Mouse (Mus musculus) heart, postnatal 0 days (tissue): ENCODE results near the gene Endou. TPM values are rescaled to one million over a fixed set of nuclear protein-coding genes. Genes with fewer than 3 reads are reported as not detected.
A peak's percentile ranks its signal among the peaks of the same experiment; 100 is the strongest.
"Not testable (repeated sequence)": the region's sequence is repeated elsewhere in the genome, so short reads cannot be mapped to it uniquely, and the experiment has no call there.

Experiments used
- ATAC-seq: fragments of 200-750 bp; cut with Nextera tagmentation; 2 replicates; pipeline ENCODE4 v1.8.0; 2017; ENCODE audit warnings: low read depth, moderate number of reproducible peaks, moderate library complexity; ENCODE audit not compliant: insufficient read depth
- DNase-seq: peaks from one replicate; pipeline ENCODE4 v3.0.0-alpha.2; 2016; ENCODE audit warnings: low spot score
- H3K27ac ChIP-seq: fragments of 300-500 bp; sonication (generic); 2 replicates; pipeline ENCODE4 v1.5.1; 2014; ENCODE audit warnings: low read depth, mild to moderate bottlenecking
- H3K27me3 ChIP-seq: fragments of 300-500 bp; sonication (generic); 2 replicates; pipeline ENCODE4 v1.6.1; 2014; ENCODE audit warnings: low read length, mixed read lengths; ENCODE audit not compliant: control insufficient read depth, insufficient read depth
- H3K36me3 ChIP-seq: fragments of 300-500 bp; sonication (generic); replicated peaks from 2 replicates; pipeline ENCODE4 v1.6.1; 2014; ENCODE audit warnings: low read length, mixed read lengths; ENCODE audit not compliant: control insufficient read depth, insufficient read depth
- H3K4me1 ChIP-seq: fragments of 300-500 bp; sonication (generic); 2 replicates; pipeline ENCODE4 v1.6.1; 2014; ENCODE audit warnings: antibody characterized with exemption; ENCODE audit not compliant: control insufficient read depth, insufficient read depth
- H3K4me2 ChIP-seq: fragments of 300-500 bp; sonication (generic); 2 replicates; pipeline ENCODE4 v1.6.1; 2014; ENCODE audit warnings: low read depth, mild to moderate bottlenecking, low read length, moderate library complexity
- H3K4me3 ChIP-seq: fragments of 300-500 bp; sonication (generic); 2 replicates; pipeline ENCODE4 v1.5.1; 2014; ENCODE audit warnings: low read depth, low read length
- H3K9ac ChIP-seq: fragments of 300-500 bp; sonication (generic); replicated peaks from 2 replicates; pipeline ENCODE4 v1.6.1; 2014; ENCODE audit warnings: low read depth, low read length, mixed read lengths
- H3K9me3 ChIP-seq: fragments of 300-500 bp; sonication (generic); replicated peaks from 2 replicates; pipeline ENCODE4 v1.6.1; 2016; ENCODE audit warnings: low read length; ENCODE audit not compliant: control insufficient read depth
- CTCF ChIP-seq: IDR thresholded peaks from 2 replicates; pipeline ENCODE4 v1.5.1; 2016; ENCODE audit warnings: antibody characterized with exemption, control low read depth, low read depth
- EP300 ChIP-seq: IDR thresholded peaks from 2 replicates; pipeline ENCODE4 v1.6.1; 2016; ENCODE audit warnings: antibody characterized with exemption, low read depth
- WGBS: fragments of 180-500 bp; shearing (Covaris S2); extraction: QIAGEN DNeasy Blood & Tissue Kit; methylation state at CpG from one replicate; pipeline ENCODE4 v1.1.7; 2014; 5-methylcytosine and 5-hydroxymethylcytosine counted together
- polyA plus RNA-seq: library from polyadenylated mRNA; unstranded; fragments of >200 nt; fragmentation: Nextera tagmentation; extraction: Ambion mirVana; gene quantifications from 2 replicates; pipeline ENCODE4 v1.2.1, GENCODE M21; 2015
- total RNA-seq: library from RNA; depleted of rRNA; stranded (reverse); fragments of >200 nt; gene quantifications from 2 replicates; pipeline ENCODE4 v1.2.3, GENCODE M21; 2014; ENCODE audit warnings: low replicate concordance

Endou gene
- total and polyA plus RNA-seq, 2 experiments from 2014 or later: 0.95 to 5.6 TPM

DNA sequence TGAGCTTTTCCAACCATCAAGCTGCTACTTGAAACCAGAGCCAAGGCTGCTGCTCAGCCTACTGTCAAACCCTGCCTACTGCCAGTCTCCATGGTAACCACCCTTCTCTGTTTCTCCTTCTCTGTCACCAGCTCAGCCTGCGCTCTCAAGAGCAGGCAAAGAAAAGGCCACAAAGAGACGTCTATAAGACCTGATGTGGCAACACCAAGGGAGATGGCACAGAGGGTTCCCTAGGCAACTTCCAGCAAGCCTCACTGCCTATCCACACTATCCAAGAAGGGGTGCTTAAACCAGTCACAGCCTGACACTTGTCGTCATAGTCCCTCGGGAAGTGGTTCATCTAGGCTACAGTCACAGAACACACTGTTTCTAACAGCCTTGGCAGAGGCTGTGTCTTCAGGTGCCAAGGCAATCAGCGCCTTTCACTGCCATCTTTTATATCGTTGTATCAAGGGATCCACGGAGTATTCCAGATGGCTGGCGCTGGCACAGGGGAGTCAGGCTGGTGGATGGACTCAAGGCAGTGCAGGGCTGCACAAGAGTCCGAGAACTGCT, 58.9 kb downstream of the Endou start:
- H3K27ac ChIP-seq: no peak overlapping the region
- WGBS: 73% methylated on average over 9 of the region's 9 CpGs
- DNase-seq: no peak
- ATAC-seq: no peak
- H3K27me3 ChIP-seq: no peaks in the 10 kb centered on the region
- H3K36me3 ChIP-seq: peaks cover 35% of the 10 kb centered on the region
- H3K4me1 ChIP-seq: 0 out of 2 replicates have a peak, but pooled peaks cover 10% of the 10 kb centered on the region
- no peaks in the 10 kb centered on the region for H3K9me3 ChIP-seq
- no peak overlapping the region for H3K9ac ChIP-seq
- TF ChIP-seq EP300: no peak
- no peak for TF ChIP-seq CTCF
- no peak overlapping the region for H3K4me3 ChIP-seq
- H3K4me2 ChIP-seq: no peak overlapping the region

DNA sequence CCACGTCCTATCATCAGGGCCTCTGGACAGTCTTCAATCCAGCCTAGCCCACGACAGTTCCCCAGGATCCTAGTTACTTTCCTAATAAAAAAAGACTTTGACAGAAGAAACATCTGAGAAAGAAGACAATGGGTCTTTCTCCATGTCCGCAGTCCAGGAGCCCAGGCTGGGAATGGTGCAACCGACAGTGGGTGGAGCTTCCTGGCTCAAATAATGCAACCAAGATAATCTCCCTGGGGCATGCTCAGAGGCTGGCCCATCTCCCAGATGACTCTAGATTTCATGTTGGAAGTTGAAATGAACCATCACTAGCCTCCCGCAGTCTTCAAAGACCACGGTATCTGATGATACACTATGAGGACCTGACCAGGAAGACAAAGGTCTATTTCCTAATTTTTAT, 60.6 kb downstream of the Endou start:
- DNase-seq: no peak
- 48% methylated on average over 6 of the region's 6 CpGs for WGBS
- no peak for TF ChIP-seq CTCF
- no peak for TF ChIP-seq EP300

DNA sequence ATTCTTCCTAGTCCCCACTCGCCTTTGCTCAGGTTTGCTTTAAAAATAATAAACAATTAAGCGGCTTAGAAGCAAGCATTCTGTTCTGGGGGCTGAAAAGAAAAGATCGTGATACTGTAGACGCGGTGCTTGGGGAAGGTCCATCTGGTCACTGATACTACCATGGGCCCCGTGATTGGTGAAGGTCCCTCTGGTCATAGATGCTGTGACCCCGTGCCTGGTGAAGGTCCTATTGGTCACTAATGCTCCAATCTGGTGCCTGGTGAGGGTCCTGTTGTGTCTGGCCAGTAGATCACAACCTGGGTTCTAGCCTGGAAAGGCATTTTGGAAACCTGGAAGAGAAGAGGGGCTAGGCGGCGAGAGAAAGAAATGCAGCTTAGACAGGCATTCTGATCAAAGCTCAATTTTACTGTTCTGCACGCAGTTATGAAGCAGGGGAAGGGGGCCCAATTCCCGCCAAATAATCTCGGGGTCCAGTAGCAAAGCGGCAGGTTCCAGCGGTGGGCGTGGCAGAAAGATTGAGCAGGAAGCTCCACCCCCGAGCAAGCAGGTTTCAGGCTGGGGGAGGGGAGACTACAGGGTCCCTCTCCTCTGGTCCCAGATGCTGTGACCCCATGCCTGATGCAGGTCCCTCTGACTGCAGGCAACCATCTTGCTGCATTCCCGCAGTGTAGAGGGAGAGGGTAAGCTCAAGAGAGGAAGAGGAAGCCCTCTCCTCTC, 62.8 kb downstream of the Endou start:
- not testable (repeated sequence) for H3K4me2 ChIP-seq, ATAC-seq, H3K27ac ChIP-seq, H3K4me3 ChIP-seq, H3K9ac ChIP-seq, H3K36me3 ChIP-seq, H3K27me3 ChIP-seq, DNase-seq, H3K9me3 ChIP-seq, H3K4me1 ChIP-seq
- WGBS: 78% methylated on average over 17 of the region's 17 CpGs

More for the DNA sequence above, 60.6 kb downstream of the Endou start:
- H3K4me1 ChIP-seq: 0 out of 2 replicates have a peak, but pooled peaks cover 10% of the 10 kb centered on the region
- no peak overlapping the region for H3K27ac ChIP-seq
- H3K9ac ChIP-seq: no peak overlapping the region
- H3K4me2 ChIP-seq: no peak overlapping the region
- no peak overlapping the region for H3K4me3 ChIP-seq
- ATAC-seq: no peak
- peaks cover 18% of the 10 kb centered on the region for H3K36me3 ChIP-seq
- H3K27me3 ChIP-seq: no peaks in the 10 kb centered on the region
- no peaks in the 10 kb centered on the region for H3K9me3 ChIP-seq

DNA sequence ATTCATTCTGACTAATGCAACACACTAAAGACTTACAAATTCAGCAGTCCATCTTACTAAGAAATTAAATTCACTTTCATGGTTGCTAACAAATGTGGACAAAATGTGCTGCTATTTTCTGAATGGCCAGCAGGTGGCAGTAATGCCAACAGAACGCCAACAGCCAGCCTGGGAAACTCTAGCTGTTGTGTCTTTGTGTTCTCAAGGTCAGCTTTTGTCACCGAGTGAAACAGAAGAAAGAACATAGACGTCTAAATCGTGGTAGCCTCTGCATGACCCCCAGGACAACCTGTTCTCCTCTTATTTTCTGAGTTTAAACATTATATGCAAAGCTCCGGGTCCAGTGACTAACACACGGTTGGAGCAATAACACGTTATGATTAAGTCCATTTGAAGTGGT, 63.7 kb downstream of the Endou start:
- Histone ChIP-seq H3K27ac (no peak overlapping the region), H3K36me3 (no peaks in the 10 kb centered on the region), H3K4me3 (no peak overlapping the region), H3K27me3 (no peaks in the 10 kb centered on the region), H3K9ac (no peak overlapping the region), H3K4me1 (0 out of 2 replicates have a peak, but pooled peaks cover 10% of the 10 kb centered on the region), H3K9me3 (no peaks in the 10 kb centered on the region), H3K4me2 (no peak overlapping the region)
- peak; percentile 93 for TF ChIP-seq CTCF
- TF ChIP-seq EP300: no peak
- WGBS: 34% methylated on average over 7 of the region's 7 CpGs
- ATAC-seq: no peak
- DNase-seq: peak; percentile 82

DNA sequence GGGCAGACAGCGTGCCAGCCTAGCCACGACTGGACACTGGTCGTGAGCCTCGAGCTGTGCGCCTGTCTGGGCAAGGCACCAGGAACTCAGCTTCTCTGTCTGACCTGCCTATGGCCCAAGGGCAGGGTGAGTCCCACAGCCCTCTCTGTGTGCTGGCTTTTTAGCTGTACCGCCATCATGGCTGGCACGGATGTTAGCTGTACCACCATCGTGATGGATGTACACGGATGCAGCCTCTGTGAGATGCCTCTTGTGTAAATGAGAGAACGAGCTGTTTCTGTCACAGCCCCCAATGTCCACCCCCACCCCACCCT, 64.7 kb downstream of the Endou start:
- ATAC-seq: no peak
- Histone ChIP-seq H3K4me3 (no peak overlapping the region), H3K27me3 (no peaks in the 10 kb centered on the region), H3K9ac (no peak overlapping the region), H3K36me3 (no peaks in the 10 kb centered on the region), H3K27ac (no peak overlapping the region), H3K4me1 (0 out of 2 replicates have a peak, but pooled peaks cover 10% of the 10 kb centered on the region), H3K9me3 (no peaks in the 10 kb centered on the region), H3K4me2 (no peak overlapping the region)
- no peak for TF ChIP-seq CTCF
- TF ChIP-seq EP300: no peak
- no peak for DNase-seq
- 89% methylated on average over 10 of the region's 10 CpGs for WGBS
